Mouse (Mus musculus) intestine, embryonic 14.5 days (tissue): Measurements from ENCODE around the gene Klri2. TPM values are rescaled to one million over a fixed set of nuclear protein-coding genes. Genes with fewer than 3 reads are reported as not detected.
"Not testable (repeated sequence)": the region's sequence is repeated elsewhere in the genome, so short reads cannot be mapped to it uniquely, and the experiment has no call there.

Source experiments
- ATAC-seq: fragments of 200-750 bp; cut with Nextera tagmentation; replicated peaks from 2 replicates; pipeline ENCODE4 v1.8.0; 2017; ENCODE audit warnings: low read depth, moderate number of reproducible peaks, moderate TSS enrichment, moderate library complexity; ENCODE audit not compliant: low FRiP score, low TSS enrichment
- DNase-seq: peaks from one replicate; pipeline ENCODE4 v3.0.0-alpha.2; 2018; ENCODE audit warnings: low spot score
- H3K27ac ChIP-seq: fragments of 300-500 bp; sonication (generic); 2 replicates; pipeline ENCODE4 v1.5.1; 2014; ENCODE audit warnings: low read depth, mild to moderate bottlenecking, control low read depth
- H3K27me3 ChIP-seq: fragments of 300-500 bp; sonication (generic); replicated peaks from 2 replicates; pipeline ENCODE4 v1.6.1; 2014; ENCODE audit warnings: low read length, control low read depth; ENCODE audit not compliant: control insufficient read depth, insufficient read depth
- H3K36me3 ChIP-seq: fragments of 300-500 bp; sonication (generic); 2 replicates; pipeline ENCODE4 v1.6.1; 2014; ENCODE audit warnings: low read length, control low read depth; ENCODE audit not compliant: control insufficient read depth, insufficient read depth
- H3K4me1 ChIP-seq: fragments of 300-500 bp; sonication (generic); replicated peaks from 2 replicates; pipeline ENCODE4 v1.6.1; 2014; ENCODE audit warnings: low read length, control low read depth, mixed read lengths; ENCODE audit not compliant: control insufficient read depth, insufficient read depth
- H3K4me2 ChIP-seq: fragments of 300-500 bp; sonication (generic); 2 replicates; pipeline ENCODE4 v1.6.1; 2014; ENCODE audit warnings: low read length
- H3K4me3 ChIP-seq: fragments of 300-500 bp; sonication (generic); 2 replicates; pipeline ENCODE4 v1.5.1; 2014; ENCODE audit warnings: low read depth, low read length, control low read depth, mixed read lengths
- H3K9ac ChIP-seq: fragments of 300-500 bp; sonication (generic); 2 replicates; pipeline ENCODE4 v1.6.1; 2014; ENCODE audit warnings: mild to moderate bottlenecking, low read length
- H3K9me3 ChIP-seq: fragments of 300-500 bp; sonication (generic); 2 replicates; pipeline ENCODE4 v1.6.1; 2016; ENCODE audit warnings: low read length, control low read depth; ENCODE audit not compliant: control insufficient read depth
- WGBS: fragments of 180-500 bp; shearing (Covaris S2); extraction: QIAGEN DNeasy Blood & Tissue Kit; methylation state at CpG from one replicate; pipeline ENCODE4 v1.1.7; 2014; 5-methylcytosine and 5-hydroxymethylcytosine counted together
- microRNA-seq: library from miRNA; unstranded; fragments of <30 nt; microRNA quantifications from one replicate; pipeline ENCODE4, GENCODE M21; 2016
- polyA plus RNA-seq: library from polyadenylated mRNA; unstranded; fragments of >200 nt; fragmentation: Nextera tagmentation; extraction: Ambion mirVana; gene quantifications from 2 replicates; pipeline ENCODE4 v1.2.1, GENCODE M21; 2014

The Klri2 gene
- polyA plus RNA-seq, 1 experiment from 2014 or later, result 0.04 TPM

- H3K4me2 ChIP-seq, result no peak within 1 kb of the TSS
- no peak within 1 kb of the TSS for H3K4me3 ChIP-seq
- H3K36me3 ChIP-seq, result no peaks in the 10 kb centered on the region
- no peaks in the 10 kb centered on the region for H3K27me3 ChIP-seq
- DNase-seq, result no peak
- H3K9me3 ChIP-seq, result no peaks in the 10 kb centered on the region
- WGBS, result 84% methylated on average over 4 of the region's 4 CpGs
- ATAC-seq, result no peak
- no peak within 1 kb of the TSS for H3K27ac ChIP-seq
- H3K4me1 ChIP-seq, result no peaks in the 10 kb centered on the region
- H3K9ac ChIP-seq, result no peak within 1 kb of the TSS
These were observed 23.3 kb downstream of the Klri2 start, which contains the start of gene Klri1 for GRCm38 (mm10) chr6:129717032-129717431. Gene Klri1, minus strand, starts transcription at chr6:129717132.

DNA sequence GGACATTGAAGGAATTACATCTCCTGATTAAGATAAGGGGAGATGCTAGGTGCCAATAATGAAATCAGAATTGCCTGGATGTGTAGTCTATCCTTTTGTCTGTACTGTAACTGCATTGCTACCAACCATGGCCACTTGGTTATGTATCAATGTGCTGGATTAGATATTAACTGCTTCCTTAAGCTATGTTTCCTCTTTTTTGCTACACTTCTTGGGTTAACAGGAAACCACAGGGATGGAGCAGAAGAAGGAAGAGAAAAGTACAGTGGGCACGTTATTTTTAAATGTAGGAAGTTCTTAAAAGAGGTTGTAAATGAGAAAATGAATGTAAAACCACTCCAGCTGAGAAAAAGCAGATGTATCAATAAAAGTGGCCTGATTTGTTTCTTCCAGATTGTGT, 26.7 kb downstream of the Klri2 start:
- Histone ChIP-seq H3K9ac (no peak overlapping the region), H3K9me3 (no peaks in the 10 kb centered on the region), H3K4me1 (no peaks in the 10 kb centered on the region), H3K4me3 (no peak overlapping the region), H3K36me3 (no peaks in the 10 kb centered on the region), H3K27ac (no peak overlapping the region), H3K4me2 (no peak overlapping the region), H3K27me3 (no peaks in the 10 kb centered on the region)
- WGBS, result 45% methylated on average over 1 of the region's 1 CpGs
- ATAC-seq (no peak), DNase-seq (no peak)

DNA sequence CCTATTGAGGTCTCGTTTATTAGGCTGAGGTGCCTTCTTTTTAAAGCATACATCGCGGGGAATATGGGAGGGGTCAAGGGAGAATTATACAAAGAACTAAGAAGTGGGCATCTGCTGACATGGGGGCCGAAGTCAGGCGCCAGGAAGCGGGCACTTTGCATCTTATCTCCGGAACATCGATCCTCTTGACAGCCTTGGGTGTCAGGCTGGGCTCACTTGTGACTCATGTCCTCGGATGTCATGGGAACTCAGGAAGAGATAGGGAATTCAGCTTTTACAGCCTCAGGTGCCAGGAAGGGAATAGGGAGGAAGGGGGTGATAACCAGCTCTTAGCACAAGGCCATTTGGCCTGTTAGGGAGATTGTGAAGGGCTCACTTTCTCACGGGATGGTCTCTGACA, 48.8 kb downstream of the Klri2 start:
- H3K9ac ChIP-seq, ATAC-seq, H3K27ac ChIP-seq, H3K4me3 ChIP-seq, H3K27me3 ChIP-seq, H3K9me3 ChIP-seq, H3K4me2 ChIP-seq, H3K36me3 ChIP-seq, H3K4me1 ChIP-seq, DNase-seq: not testable (repeated sequence)
- WGBS, result 69% methylated on average over 10 of the region's 10 CpGs

DNA sequence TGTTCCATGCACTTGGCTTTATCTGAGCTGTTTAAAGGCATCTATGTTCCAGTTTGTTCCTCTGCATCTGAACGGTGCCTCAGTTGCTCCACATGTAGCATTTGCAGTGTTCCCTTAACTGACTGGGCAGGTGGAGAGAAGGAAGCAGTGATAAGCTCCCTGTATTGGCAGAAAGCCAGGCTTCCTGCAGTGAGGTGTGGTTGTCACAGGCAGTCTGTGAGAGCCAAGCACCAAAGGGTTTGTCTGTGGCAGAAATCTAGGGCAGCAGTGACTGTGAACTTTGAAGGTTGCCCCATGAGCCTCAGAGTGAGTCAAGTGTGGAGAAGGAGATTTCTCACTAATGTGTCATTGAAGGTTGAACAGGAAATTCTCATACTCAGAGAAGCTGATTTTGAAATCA, 59.9 kb downstream of the Klri2 start:
- no peak overlapping the region for H3K27ac ChIP-seq
- H3K4me3 ChIP-seq, result no peak overlapping the region
- H3K9ac ChIP-seq, result no peak overlapping the region
- DNase-seq (no peak), ATAC-seq (no peak)
- H3K27me3 ChIP-seq, result no peaks in the 10 kb centered on the region
- H3K4me1 ChIP-seq, result no peaks in the 10 kb centered on the region
- no peaks in the 10 kb centered on the region for H3K36me3 ChIP-seq
- WGBS, result 80% methylated on average over 1 of the region's 1 CpGs
- no peak overlapping the region for H3K4me2 ChIP-seq
- H3K9me3 ChIP-seq, result no peaks in the 10 kb centered on the region

Small RNAs within 50 kb of the gene (microRNA-seq; reads per million reads assigned to microRNA genes)
- gene Mir680-1, result not detected

Other genes with a start within 250 kb of the Klri2 start
- 0.16 TPM in 1 of 2 replicates, not detected in the other for gene Olr1, start 233.3 kb downstream of the Klri2 start, polyA plus RNA-seq
- 0.23 TPM in 2 replicates for gene Tmem52b, start 227.9 kb downstream of the Klri2 start, polyA plus RNA-seq
- gene Gabarapl1, start 207.3 kb downstream of the Klri2 start, polyA plus RNA-seq, result 15.8 and 16.5 TPM in 2 replicates
- not detected in 2 replicates for gene Klre1, start 162.6 kb downstream of the Klri2 start, polyA plus RNA-seq
- 0.69 and 0.97 TPM in 2 replicates for gene Klrd1, start 148.7 kb downstream of the Klri2 start, polyA plus RNA-seq
- 0.19 and 0.43 TPM in 2 replicates for gene Klrk1, start 116.6 kb downstream of the Klri2 start, polyA plus RNA-seq
- not detected in 2 replicates for gene Klrc3, start 97.1 kb downstream of the Klri2 start, polyA plus RNA-seq
- not detected in 2 replicates for gene Klrc2, start 79.8 kb downstream of the Klri2 start, polyA plus RNA-seq
- gene Klrc1, start 61.5 kb downstream of the Klri2 start, polyA plus RNA-seq, result not detected in 2 replicates
- gene Klri1, start 23.4 kb downstream of the Klri2 start, polyA plus RNA-seq, result not detected in 2 replicates
- not detected in 2 replicates for gene Gm156, start 43.8 kb upstream of the Klri2 start, polyA plus RNA-seq
- not detected in 2 replicates for gene Gm17631, start 122.2 kb upstream of the Klri2 start, polyA plus RNA-seq
- gene Klra17, start 136.2 kb upstream of the Klri2 start, polyA plus RNA-seq, result not detected in 2 replicates
- gene Klra5, start 177.2 kb upstream of the Klri2 start, polyA plus RNA-seq, result not detected in 2 replicates